Mouse (Mus musculus) layer of hippocampus, adult 8-10 months (tissue): ENCODE data around the gene Cul9. TPM values are rescaled to one million over a fixed set of nuclear protein-coding genes. Genes with fewer than 3 reads are reported as not detected.
A peak's percentile ranks its signal among the peaks of the same experiment; 100 is the strongest.
"Not testable (repeated sequence)": the region's sequence is repeated elsewhere in the genome, so short reads cannot be mapped to it uniquely, and the experiment has no call there.

Experiments used
- DNase-seq, 2 experiments: peaks; one replicate each; pipeline ENCODE4 v3.0.0; 2022; ENCODE audit warnings: low spot score in 2 of 2
- total RNA-seq, 4 experiments: library from RNA; stranded (reverse); gene quantifications; 2 replicates each; pipeline ENCODE4 v1.2.4; 2022

Cul9 gene
- 10 to 100 TPM; 57.2 to 81.6 (median 63.8) TPM for total RNA-seq

DNA sequence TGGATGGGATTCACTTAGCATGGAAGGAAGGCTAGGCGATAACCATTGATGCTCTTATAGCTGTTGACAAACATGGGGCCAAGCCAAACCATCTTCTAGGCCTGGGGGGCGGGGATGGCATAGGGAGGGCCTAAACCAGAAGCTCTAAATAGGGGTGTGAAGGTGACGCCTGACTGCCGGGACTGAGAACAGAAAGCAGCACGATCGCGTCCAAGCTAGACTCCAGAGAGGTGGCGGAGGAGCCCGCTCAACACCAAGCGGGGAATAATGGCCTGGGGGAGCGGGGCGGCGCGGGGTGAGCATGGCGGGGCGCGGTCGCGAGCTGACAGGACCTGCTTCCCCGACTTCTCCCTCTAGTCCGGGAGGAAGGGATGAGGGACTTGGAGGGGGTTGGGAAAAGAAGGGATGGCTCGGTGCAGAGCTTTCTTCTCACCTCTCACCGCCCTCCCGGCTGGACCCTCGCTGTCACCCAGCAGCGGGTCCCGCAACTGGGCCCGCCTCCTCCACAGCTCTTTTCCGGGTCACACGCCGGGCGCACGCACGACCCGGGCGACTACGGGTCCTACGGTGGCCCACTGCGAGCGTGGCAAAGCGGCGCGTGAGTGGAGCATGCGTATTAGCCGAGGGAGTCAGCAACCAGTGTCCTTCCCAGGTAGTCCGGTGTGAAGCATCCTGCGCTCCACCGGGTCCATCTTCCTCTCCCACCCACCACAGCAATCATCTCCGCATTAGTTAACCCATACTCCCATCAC, at the start of gene Cul9:
Gene Cul9, minus strand, starts transcription at position 576 of the 752 bp plus-strand sequence.
- DNase-seq: peak; percentile 84 to 89

DNA sequence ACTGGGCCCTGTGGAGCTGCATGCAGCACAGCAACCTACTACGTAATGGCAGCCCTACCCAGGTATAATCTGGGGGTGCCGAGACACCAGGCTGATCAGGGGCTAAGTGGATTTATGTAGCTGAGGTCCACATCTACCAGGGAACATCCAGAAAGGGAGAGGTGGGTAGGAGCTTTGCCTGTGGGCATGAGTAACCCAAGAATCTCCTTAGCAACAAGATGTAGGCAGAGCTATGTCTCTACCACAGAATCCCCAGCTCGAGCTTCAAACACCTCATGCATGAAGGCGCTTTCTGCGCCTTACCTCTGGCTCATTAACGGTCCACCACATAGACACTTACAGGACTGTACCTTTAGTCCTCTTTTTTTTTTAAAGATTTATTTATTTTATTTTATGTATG, 49.1 kb upstream of the Cul9 start:
- no peak for DNase-seq

DNA sequence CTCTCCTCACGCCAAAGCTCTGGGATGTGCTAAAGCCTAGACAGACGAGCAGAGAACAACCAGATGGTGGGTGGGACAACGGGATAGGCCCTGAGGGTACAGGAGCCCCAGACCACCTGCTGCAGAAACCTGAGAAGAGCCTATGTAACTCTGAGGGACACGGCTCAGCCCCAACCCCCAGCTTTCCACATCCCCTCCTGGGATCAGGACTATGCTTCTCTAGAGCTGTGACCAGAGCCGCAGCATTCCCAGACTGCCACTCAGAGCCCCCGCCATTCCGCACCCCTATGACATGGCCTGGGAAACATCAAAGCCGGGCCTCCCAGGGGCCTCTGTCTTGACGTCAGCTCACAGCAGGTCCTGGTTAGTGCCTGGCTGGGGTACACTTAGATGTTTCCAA, 48.4 kb upstream of the Cul9 start:
- DNase-seq: no peak

DNA sequence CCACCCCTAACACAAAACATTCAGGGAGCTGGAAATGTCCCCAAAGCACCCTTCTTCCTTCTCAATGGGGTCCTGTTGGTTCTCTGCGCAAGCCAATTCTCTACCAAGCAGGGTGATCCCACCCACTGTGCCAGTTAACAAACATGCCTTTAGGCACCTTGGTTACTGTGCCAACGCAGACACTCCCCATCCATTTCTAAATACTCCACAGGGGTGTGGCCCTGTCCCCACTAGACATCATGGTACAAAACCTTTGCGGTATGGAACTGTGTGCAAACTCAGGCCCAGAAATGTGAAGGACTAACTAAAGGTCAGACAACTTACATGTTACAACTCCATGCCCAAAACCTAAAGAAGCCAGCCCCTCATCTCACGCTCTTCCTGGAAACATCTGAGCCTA, 46.9 kb upstream of the Cul9 start:
- no peak for DNase-seq

DNA sequence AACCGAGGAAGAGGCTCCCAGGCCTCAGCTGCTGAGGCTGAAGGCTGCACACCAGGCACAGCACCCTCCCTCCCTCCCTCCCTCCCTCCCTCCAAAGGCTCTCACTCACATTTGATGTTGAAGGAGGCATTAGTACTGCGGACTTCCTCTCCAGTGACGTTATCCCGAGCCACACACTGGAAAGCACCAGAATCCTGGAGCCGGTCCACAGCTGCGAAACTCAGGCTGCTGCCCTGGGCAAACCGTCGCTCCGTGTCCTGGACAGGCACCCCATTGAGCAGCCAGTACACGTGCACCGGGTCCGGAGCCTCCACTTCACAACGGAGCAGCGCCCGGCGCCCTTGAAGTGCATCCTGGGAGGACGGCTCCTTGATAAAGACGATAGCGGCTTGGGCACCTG, 45.2 kb upstream of the Cul9 start:
- no peak for DNase-seq

DNA sequence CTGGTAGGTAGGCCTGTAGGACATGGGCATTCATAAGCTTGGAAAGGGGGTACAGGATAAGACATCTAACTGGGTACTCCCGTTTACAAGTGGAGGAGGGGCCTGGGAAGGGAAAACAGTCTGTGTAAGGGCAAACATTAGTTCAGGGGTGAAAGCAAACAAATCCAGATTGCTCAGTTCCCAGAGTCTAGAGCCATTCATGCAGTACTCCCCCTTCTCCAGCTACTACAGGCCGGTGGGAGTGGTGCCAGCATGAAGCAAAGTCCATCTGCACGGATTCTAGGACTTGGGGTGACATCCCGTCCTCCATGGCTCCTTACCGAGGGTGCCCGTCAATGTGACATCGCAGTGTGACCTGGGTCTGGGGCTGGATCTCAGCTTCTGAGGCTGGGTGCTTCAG, 44.3 kb upstream of the Cul9 start:
- no peak for DNase-seq

DNA sequence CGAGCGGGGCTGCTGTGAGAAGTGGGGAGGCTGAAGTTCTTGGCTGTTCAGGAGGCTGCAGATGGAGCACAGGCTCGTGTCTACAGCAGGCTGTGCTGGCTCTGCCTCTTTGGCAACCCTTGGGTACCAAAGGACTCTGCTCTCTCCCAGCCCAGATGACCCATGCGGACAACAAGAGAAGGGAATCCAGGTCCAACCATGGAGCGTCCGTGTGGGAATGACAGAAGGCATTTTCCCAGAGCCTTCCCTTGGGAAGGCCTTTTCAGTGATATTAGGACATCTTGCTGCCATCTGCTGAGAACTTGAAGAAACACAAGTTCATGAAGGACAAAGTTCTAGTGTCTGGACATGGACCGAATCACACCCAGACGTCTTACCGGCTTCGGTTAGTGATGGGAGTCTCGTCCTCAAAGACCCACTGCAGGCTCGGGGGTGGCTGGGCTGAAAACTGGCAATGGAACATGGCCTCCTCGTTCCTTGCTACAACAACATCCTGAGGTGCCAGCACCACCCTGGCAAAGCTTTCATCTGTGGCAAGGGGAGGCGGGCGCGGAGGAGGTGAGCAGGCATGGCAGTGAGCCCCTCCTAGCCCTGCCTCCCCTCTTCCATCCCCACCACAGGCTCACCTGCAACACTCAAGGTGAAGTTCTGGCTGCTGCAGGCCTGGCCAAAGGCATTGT, 43.6 kb upstream of the Cul9 start:
- DNase-seq: no peak

DNA sequence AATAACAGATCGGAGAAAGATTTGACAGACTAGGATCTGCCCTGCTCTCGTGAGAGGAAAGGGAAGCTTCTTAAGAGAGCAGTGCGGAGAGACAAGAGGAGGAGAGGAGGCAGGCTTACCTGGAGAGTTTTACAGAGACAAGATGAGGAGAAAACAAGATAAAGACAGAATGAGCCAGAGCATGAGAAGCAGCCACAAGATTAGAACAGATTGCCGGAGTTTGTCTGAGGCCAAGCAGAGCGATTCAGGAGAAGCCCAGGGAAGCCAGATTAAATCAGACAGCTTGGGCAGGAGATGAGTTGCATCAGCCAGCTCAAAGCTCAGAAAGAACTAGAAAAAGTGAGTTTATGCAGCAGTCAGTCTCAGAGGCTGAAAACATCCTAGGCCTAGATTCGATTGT, 42.7 kb upstream of the Cul9 start:
- DNase-seq: no peak

DNA sequence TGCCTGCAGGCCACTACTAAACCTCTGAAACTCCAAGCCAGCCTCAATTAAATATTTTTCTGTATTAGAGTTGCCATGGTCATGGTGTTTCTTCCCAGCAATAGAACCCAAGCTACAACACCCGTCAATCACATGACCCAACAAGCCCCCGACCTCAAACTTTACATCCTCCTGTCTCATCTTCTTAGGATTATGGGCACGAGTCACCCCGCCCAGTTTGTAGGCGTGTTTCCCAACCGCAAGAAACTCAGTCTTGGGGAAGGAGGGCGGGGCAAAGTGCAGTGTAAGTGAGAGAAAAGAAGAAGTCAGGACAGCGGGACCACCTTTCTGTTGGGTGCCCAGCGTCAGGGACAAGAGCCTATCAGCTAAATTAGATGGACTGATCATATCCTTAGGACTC, 42.0 kb upstream of the Cul9 start:
- DNase-seq: no peak

DNA sequence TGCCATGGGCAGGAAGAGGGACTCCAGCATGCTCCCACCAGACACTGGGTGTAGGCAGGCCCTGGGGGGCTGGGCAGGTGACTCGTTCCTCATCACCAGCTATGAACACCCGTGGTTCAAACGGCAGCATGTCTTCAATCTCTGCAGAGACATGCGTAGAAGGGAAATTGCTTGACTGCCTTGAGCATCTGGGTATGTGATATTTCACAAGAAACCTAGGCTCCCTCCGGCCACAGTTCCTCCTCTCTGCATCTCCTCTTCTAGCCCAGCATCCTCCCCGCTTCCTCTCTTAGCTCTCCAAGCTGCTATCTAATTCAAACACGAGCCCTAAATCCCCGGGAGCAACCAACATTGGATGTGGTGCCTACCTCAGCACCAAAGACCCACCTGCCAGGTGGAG, 40.1 kb upstream of the Cul9 start:
- DNase-seq: no peak

DNA sequence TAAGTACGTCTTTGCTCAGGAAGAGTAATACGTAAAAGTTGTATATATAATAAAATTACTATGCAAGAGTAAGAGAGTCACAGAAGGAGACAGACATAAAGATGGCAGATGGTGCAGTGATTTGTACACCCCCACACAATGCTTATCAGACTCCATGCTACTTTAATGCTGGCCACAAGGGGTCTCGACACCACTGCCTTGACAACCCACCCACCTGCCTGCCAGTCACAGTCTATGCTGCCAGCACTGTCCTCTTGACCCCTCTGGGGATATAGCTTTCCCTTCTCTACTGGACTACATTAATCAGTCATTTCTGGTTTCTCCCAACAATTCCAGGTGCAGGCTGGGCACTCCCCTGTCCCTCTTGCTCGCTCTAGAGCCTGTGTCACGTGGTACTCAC, 32.5 kb upstream of the Cul9 start:
- DNase-seq: no peak

DNA sequence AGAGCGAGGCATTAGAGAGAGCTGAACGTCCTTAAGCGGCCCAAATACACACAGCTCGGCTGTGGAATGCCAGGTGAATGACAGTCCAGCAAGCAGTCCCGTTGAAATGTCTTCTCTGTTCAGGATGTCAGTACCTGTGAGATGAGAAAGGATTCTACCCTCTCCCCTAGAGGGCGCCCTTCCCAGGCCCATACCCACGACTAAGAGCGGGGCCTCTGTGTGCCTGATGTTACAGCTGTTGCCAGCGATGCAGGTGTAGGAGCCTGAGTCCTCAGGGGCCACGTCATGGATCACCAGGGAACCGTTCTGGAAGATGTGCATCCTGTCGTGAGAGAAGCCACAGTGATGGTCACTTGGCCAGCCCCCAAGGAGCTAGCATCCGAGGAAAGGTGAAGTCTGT, 29.9 kb upstream of the Cul9 start:
- no peak for DNase-seq

DNA sequence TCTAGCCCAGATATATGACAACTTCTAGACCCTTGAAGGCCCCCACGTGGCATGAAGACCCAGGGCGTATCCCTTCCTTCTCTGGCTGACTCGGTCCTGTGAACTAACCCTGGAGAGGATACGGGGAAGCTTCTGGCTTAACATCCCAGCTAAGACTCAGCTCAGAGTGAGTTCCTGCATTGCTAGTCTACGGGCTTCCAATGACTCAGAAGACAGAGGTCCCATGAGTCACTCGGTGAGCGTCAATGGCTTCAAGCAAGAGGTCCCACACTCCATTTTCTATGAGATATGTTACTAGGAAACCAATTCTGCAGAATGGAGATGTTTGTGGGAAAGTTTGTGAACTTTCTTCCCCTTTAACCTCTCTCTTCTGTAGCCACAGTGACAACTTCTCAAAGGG, 28.3 kb upstream of the Cul9 start:
- DNase-seq: no peak

DNA sequence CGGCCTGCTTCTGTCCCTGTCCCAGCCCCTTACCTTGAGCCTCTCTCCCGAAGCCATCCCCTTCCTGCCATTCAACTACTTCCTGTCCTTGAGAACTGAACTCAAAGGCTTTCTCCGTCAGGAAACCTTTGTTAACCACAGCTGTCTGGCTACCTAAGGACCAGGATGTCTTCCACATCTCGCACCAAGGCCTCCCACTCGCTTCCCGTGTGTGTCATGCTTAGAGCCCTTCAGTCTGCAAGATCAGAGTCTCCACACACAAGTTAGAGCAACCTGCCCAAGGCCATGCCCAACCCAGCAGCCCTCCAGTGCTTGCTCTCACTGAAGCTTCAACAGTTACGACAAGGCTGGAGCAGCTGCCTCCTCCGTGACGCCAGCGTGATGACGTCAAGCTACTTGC, 24.8 kb upstream of the Cul9 start:
- DNase-seq: no peak

DNA sequence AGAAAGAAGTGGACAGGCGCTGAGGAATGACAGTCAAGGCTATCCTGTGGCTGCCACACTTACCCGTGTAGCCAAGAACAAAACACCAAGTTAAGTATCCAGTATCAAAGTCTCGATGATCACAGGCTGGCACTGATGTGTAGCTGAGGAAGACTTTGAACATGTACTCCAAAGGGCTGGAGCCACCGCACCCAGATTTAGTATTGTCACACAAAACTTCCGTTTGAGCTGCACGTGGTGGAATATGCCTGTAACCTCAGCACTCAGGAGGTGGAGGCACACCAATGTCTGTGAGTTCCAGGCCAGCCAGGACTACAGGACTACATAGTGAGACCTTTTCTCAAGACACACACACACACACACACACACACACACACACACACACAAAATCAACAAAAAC, 13.0 kb upstream of the Cul9 start:
- no peak for DNase-seq

DNA sequence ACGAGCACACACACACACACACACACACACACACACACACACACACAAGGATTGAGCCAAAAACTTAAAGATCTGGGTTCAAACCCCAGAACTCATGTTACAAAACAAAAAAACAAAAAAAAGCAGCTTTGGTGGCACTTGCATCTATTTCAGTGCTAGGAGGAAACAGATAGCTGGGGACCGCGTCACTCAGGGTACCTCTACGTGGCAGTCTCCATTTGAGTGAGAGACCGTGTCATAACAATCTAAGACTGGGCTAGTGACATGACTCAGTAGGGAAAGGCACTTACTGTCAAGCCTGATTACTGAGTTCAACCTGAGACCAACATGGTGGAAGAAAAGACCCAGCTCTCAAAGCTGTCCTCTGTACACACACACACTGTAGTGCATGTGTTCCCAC, 12.0 kb upstream of the Cul9 start:
- DNase-seq: no peak

DNA sequence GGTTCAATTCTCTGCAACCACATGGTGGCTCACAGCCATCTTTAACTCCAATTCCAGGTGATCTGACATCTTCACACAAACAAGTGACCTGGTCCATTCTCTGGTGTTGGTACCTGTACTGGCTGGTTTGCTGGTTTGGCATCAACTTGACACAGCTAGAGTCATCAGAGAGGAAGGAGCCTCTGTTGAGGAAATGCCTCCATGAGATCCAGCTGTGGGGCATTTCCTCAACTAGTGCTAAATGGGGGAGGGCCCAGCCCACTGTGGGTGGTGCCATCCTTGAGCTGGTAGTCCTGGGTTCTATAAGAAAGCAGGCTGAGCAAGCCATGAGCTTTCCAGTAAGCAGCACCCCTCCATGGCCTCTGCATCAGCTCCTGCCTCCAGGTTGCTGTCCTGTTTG, 11.1 kb upstream of the Cul9 start:
- not testable (repeated sequence) for DNase-seq

DNA sequence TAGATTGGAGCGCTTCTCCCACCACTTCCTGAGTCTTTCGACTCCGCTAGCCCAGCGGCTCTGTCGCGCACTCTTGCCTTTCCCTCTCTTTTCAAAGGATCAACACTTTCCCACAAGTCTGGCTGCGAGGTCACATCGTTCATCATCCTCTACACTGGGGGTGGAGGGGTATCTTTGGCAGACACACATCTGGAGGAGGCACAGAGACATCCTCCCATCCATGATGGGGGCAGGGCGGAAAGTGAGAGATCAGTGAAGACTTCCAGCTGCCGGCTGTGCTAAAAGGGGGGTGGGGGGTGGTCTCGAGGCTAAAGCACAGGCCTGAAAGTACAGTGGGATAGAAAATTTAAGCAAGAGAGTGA, 10.4 kb upstream of the Cul9 start:
- DNase-seq: no peak

DNA sequence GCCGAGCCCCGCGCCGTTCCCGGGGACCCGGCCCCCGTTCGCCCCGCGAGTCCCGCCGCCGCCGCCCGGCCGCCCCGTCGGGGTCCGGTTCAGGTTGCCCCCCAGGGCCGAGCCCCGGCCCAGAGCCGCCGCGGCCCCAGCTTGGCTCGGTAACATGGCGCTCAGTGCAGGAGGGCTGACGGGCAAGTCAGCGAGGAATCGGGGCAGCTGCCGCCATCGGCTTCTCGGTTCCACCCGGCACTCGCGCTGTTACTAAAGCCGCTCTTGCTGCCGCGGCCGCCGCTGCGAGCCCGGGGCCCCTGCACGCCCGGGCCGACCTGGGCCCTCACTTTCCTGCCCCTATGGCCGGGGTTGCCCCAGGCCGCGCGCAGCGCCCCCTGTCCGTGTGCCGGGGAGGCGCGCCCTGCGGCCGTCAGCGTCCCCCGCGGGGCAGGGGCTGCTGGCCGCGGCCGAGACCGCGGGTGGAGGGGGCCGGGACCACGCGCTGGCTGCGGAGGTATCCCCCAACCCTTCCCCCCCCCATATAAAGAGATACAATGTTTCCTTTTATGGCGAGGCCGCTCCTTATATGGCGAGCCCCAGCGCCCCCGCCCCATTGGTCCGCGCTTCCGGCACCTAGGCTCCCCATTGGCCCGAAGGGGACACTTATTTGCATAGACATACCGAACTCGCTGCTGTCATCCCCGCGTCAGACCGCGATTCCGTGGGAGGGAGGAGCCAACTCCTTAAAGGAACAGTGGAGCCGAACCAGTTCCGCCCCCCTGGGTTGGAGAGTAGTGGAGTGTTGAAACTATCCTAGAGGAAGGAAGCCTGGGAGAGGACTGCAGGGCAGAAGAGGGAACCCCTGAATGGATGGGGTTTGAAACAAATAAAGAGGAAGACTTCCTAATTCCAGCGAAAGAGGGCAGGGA, 9.7 kb upstream of the Cul9 start, which contains the start of gene Srf:
Gene Srf, minus strand, starts transcription at position 503 of the 911 bp plus-strand sequence.
- DNase-seq: peak; percentile 98 to 99

DNA sequence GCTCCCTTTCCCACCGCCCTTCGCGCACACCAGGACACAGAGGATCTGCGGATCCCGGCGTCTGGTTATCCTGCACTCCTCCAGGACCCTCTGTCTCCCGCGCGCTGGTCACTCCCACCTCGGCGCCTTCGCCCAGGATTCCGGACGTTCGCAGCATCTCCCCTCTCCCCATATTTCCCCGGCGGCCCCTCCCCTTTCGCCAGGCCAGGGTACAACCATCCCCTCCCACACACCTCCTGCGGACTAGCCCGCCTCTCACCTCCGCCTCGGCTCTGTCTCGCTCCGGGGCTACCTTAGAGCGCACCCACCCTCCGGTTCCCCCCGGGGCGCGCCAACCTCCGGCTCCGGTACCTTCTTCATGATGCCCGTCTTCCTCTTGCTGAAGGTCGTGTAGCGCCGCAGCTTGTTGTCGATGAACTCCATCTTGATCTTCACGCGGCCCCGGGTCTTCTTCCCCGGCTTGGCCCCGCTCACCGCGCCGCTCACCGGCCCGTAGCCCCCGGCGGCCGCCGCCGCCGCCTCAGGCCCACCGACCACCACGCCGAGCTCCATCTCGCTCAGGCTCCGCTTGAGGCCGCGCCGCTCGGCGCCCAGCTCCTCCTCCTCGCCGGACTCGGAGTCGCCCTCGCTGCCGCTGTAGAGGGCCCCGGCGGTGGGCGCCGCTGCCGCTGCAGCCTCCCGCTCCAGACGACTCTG, 8.9 kb upstream of the Cul9 start:
- DNase-seq: no peak

DNA sequence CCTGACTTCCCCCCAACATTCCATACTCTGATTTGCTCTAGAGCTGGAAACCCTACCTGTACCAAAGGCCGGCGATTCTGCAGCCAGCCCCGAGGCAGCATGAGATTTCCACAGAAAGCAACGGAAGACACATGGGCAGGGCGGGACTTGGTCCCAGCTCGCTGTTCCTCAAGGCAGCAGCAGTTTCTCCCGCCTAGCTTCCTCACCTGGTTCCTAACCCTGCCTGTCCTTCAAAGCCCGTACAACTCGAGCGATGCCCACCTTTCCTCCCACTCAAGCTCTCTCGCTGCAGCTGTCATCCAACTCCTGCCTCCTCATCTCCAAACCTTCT, 8.4 kb upstream of the Cul9 start:
- peak in 1 of 2 experiments; percentile 41 for DNase-seq

DNA sequence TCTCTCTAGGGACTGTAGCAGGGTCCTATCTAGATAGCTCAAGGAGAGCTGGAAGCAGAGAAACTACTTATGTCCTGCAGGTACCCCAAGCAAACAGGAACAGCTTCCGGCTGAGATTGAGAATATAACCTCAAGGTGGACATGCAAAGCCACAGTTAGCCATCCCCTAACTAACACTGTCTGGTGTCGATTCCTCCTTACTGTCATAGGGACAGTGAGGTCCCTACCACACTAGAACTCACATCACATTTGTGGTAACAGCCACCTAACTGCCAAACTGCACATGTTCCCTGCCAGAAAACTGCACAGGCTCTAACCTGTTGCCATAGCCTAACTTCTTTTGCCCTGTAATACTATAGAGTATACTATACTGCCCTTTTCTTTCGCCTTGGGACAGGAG, 7.7 kb upstream of the Cul9 start:
- no peak for DNase-seq
